Mouse (Mus musculus): Measurements from ENCODE around the gene Arpc5l.

GRCm38 (mm10) chr2:39012768-39013279, 7.7 kb downstream of the Arpc5l start:
- TF ChIP-seq CTCF (IDR thresholded peaks at IDR 0.05) = no peak
- TF ChIP-seq EP300 (IDR thresholded peaks at IDR 0.05; ENCODE audit: insufficient read depth, low read depth, low read length) = no peak
- no peak for TF ChIP-seq POLR2A (IDR thresholded peaks at IDR 0.05; ENCODE audit: insufficient read depth, low read depth, low read length)
